Mouse (Mus musculus): ENCODE measurements at regions not wholly inside any gene's neighbourhood (a gene's known extent, or its start where the extent isn't known, plus 50 kb on each side); places are given as distances from the start of the nearest gene placed in this dataset.

GRCm38 (mm10) chr4:82161232-82161631 lies 544.3 kb downstream of the Nfib start:
- no peak for DNase-seq

DNA sequence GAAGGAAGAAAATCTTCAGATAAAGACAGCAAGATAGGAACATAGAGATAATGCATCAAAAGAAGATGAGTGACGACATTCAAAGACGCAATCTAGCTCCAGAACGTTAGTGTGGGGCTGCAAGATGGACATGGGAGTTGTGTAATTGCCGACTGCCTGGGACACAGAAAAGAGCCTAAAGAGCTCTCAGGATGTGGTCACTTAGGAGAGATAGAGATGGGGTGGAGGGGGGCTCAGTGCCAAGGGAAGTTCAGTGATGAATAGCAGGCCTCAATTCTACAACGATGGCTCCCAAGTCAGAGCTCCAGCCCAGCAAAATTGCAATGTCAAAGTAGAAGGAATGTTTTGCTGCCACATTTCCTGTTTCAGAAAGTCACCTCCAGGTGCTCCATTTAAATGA lies 545.3 kb downstream of the Nfib start:
- no peak for DNase-seq

DNA sequence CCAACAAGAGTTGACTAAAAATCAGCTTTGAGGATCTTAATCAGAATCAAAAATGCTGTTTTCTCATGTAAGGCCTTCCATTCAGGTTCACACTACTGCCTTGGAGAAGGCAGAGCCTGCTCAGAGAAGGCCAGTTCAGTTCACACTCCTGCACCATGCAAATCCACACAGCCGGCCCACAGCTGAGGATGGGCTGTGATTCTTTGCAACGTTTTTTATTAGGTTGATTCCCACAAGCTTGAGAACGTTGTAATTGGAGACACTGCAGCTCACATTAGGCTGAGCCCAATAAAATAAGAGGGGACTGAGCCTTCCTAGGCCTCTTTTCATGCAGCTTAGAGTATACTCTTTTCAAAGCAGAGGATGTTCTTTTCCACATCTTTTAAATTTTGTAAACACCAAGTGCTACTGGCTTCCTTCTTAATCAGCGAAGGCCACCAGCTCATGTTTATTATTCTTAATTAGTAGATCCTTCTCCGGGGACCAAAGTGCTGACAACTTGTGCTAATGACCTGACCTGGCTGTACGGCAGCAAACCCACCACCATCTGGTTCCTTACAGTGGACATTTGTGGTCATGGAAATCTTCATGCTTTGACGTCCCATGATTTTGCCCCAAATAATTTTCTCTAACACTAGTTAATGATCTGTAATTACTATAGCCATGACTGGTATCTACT lies 549.8 kb downstream of the Nfib start:
- DNase-seq, result no peak

DNA sequence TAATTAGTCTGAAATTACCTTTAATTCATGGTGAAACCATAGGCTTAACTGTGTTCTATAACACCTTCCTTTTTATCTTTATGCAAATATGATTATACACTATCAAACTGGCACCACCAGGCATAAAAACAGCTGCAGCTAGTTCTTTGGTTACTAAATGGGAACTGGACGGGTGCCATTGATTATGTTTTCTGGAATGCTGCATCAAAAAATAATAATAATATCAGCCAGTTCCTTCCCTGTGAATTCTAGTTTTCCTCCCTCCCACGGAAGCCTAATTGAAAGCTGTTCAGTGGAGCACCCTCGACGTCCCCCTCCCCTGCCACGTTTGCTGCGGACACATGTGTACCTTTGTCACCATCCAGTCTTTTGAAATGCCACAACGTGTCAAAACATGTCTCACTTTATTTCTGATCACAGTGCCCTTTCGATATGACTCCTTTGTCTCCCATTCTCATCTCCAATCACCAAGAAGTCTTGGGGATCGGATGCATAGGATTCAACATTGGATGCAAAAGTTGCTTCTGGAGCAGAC lies 551.5 kb downstream of the Nfib start:
- DNase-seq, result no peak

- DNase-seq, result no peak
Measured at GRCm38 (mm10) chr4:82153604-82154003, 551.9 kb downstream of the Nfib start.

- no peak for DNase-seq
Measured at GRCm38 (mm10) chr4:82149957-82150356, 555.6 kb downstream of the Nfib start.

- DNase-seq, result no peak
Measured at GRCm38 (mm10) chr4:82148129-82149064, 557.2 kb downstream of the Nfib start.

DNA sequence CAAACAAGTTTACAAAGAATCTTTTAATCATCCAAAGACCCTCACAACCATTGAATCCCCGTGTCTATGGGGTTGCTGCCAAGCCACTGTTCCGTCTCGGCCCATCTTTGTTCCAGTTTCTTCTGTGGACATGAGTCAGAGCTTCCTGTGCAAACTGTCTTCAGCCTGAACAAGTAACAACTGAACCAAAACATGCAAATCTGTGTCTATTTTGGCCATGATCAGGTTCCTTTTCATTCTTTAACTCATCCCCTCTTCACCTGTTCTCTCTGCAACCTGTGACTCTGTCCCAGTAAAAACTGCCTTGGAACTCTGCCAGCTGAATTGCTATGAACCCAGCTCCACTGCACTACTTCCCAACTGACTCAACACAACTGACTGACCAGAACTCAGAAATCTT lies 563.2 kb downstream of the Nfib start:
- DNase-seq, result no peak

DNA sequence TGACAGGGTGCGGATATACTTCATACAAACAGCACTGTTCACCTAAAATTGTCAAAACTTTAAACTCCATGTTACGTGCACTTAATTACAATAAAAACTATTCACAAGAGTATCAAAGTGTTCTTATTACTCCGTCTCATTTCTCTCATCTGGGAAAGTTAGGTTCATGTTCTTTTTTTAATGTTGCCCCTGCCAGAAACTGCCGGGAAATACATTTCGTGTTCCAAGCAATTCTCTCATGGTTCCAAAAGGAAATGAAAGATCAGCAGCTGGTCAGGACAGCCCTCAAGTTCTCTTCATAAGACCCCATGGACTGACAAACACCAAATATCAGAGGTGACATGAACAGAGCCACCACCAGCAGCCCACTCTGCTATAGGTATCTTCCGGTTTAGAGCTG lies 565.7 kb downstream of the Nfib start:
- DNase-seq, result no peak

- DNase-seq, result no peak
Measured at GRCm38 (mm10) chr4:82139016-82139415, 566.5 kb downstream of the Nfib start.

- DNase-seq, result no peak
Measured at GRCm38 (mm10) chr4:82132851-82133250, 572.7 kb downstream of the Nfib start.

DNA sequence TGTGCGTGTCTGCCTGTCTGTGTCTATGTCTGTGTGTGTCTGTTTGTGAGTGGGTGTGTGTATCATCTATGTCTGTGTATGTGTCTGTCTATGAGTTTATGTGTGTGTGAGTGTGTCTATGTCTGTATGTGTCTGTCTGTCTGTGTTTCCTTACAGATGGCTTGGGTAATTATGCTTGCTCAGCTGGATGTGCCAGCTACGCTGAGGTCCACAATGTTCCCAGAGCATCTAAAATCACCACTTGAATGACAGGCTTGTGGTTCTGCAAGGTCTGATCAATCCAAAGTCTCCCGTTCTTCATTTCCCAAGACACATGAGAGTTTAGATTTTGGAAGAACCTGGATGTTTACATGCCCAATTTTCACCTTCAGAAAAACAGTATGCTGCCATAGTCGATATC lies 573.2 kb downstream of the Nfib start:
- no peak for DNase-seq

GRCm38 (mm10) chr4:82129471-82129870 lies 576.1 kb downstream of the Nfib start:
- DNase-seq, result no peak

- DNase-seq, result no peak
Measured at GRCm38 (mm10) chr4:82123733-82124132, 581.8 kb downstream of the Nfib start.

DNA sequence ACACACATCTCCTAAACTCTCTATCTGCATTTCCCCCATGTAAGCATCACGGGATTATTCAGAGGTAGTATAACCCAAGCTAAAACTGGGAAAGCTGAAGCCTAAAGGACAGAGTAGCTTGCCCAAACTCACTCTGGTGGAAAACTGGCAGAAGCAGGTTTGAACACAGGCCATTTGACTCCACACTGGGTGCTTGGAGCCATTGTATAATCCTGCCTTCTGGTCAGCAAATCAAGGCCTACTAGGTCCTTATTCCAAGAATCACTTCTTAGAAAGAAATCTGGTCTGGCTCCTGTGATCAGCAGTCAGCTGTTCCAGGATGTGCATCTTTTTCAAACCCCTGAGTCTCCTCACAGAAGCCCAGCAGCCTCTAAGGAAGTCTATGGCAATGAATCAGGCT lies 582.4 kb downstream of the Nfib start:
- DNase-seq, result no peak

GRCm38 (mm10) chr4:82120796-82121195 lies 584.8 kb downstream of the Nfib start:
- DNase-seq, result no peak

- no peak for DNase-seq
Measured at GRCm38 (mm10) chr4:82120326-82120725, 585.2 kb downstream of the Nfib start.

GRCm38 (mm10) chr4:82101837-82102236 lies 603.7 kb downstream of the Nfib start:
- no peak for DNase-seq

GRCm38 (mm10) chr4:82099970-82100368 lies 605.6 kb downstream of the Nfib start:
- no peak for DNase-seq

DNA sequence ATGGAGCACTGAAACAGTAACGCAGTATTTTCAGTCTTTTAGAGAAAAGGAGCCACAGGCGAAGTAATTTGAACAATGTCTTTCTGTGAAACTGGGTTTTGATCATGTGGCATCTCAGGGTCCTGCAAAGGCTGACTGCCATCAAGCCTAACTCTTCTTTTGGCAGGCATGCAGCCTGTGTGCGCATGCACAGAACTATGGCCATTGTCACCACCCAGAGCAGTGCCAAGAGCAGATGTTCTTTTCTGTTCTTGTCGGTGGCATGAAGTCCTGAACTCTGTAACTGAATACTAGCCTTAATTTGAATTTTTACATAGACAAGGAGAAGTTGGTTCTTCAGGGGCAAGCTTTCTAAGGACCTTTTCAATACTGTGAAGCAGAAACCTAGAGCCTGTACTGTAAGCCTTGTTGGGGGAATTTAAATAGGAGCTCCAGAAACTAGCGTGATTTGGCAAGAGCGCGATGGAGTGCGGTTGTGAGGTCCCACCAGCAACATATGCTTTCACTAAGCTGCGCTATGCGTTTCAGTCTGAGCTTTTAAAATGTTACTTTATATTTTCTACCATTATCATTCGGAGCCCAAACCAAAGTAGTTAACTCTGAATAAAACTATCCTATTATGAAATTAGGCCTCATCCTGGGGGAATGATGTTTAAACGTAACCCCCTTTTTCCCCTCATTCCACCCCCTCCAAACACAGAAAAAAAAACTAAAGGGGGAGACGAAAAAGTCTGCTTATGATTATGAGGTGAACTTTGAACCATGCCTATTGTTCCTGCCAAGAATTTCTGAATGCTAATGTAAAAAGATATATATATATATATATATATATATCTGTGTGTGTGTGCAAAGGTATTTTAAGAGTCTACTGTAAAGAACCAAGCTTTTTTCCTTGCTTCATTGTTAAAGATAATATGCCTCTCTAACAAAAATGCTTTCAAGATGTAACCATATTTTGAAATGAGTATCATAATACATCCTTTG lies 606.3 kb downstream of the Nfib start:
- no peak for DNase-seq

GRCm38 (mm10) chr4:82092296-82093230 lies 613.0 kb downstream of the Nfib start:
- no peak for DNase-seq

GRCm38 (mm10) chr4:82089657-82090056 lies 615.9 kb downstream of the Nfib start:
- no peak for DNase-seq

Data from lung, postnatal 14 days (tissue).